Mouse (Mus musculus) MEL (cell line): ENCODE results near the gene Ebf3. TPM values are rescaled to one million over a fixed set of nuclear protein-coding genes. Genes with fewer than 3 reads are reported as not detected.

ENCODE experiments used
- DNase-seq: peaks from one replicate; pipeline ENCODE4 v3.0.0; 2011; ENCODE audit warnings: low read depth, low spot score
- H3K27ac ChIP-seq: 2 replicates; pipeline ENCODE4 v1.5.1; 2012; ENCODE audit warnings: low read depth, mild to moderate bottlenecking, control low read depth, low read length, moderate library complexity; ENCODE audit not compliant: control insufficient read depth
- H3K27me3 ChIP-seq, 2 experiments: fragments of 150-350 bp in 1 of 2; sonication (generic) in 1 of 2; 2 replicates each; pipeline ENCODE4 v1.6.1; 2012; ENCODE audit warnings: low read length in 2 of 2, mild to moderate bottlenecking in 2 of 2, improper control_type of control experiment in 1 of 2, moderate library complexity in 1 of 2; ENCODE audit not compliant: insufficient read depth in 2 of 2, control insufficient read depth in 1 of 2
- H3K36me3 ChIP-seq, 2 experiments: 2 replicates each; pipeline ENCODE4 v1.6.1; 2012 to 2014; ENCODE audit warnings: low read length in 2 of 2, improper control_type of control experiment in 1 of 2, inconsistent platforms in 1 of 2, mild to moderate bottlenecking in 1 of 2; ENCODE audit not compliant: insufficient read depth in 2 of 2, control insufficient read depth in 1 of 2
- H3K4me1 ChIP-seq, 2 experiments: fragments of 150-350 bp in 1 of 2; sonication (generic) in 1 of 2; 2 replicates each; pipeline ENCODE4 v1.6.1; 2012; ENCODE audit warnings: low read length in 2 of 2, improper control_type of control experiment in 1 of 2, mild to moderate bottlenecking in 1 of 2; ENCODE audit not compliant: insufficient read depth in 2 of 2, control insufficient read depth in 1 of 2
- H3K4me3 ChIP-seq, 2 experiments: fragments of 150-350 bp in 1 of 2; sonication (generic) in 1 of 2; 2 replicates each; pipeline ENCODE4 v1.5.1; 2012; ENCODE audit warnings: low read depth in 2 of 2, low read length in 2 of 2, mild to moderate bottlenecking in 2 of 2, moderate library complexity in 2 of 2, control low read depth in 1 of 2, improper control_type of control experiment in 1 of 2; ENCODE audit not compliant: control insufficient read depth in 1 of 2, insufficient read depth in 1 of 2
- H3K79me2 ChIP-seq: 2 replicates; pipeline ENCODE4 v1.6.1; 2012; ENCODE audit warnings: mild to moderate bottlenecking, low read length, moderate library complexity; ENCODE audit not compliant: control insufficient read depth, poor library complexity, insufficient read depth
- H3K9ac ChIP-seq: 2 replicates; pipeline ENCODE4 v1.6.1; 2012; ENCODE audit warnings: low read depth, mild to moderate bottlenecking, control low read depth, low read length, moderate library complexity; ENCODE audit not compliant: control insufficient read depth, poor library complexity, severe bottlenecking
- H3K9me3 ChIP-seq: fragments of 150-350 bp; sonication (generic); replicated peaks from 2 replicates; pipeline ENCODE4 v1.6.1; 2012; ENCODE audit warnings: mild to moderate bottlenecking, low read length, improper control_type of control experiment, moderate library complexity; ENCODE audit not compliant: insufficient read depth
- BHLHE40 ChIP-seq: IDR thresholded peaks from 2 replicates; pipeline ENCODE4 v1.6.1; 2012; ENCODE audit warnings: low read depth, mild to moderate bottlenecking, inconsistent platforms, low read length, improper control_type of control experiment, borderline replicate concordance
- CHD1 ChIP-seq: IDR thresholded peaks from 2 replicates; pipeline ENCODE4 v1.6.1; 2012; ENCODE audit warnings: low read depth, mild to moderate bottlenecking, inconsistent platforms, low read length, improper control_type of control experiment
- CHD2 ChIP-seq: IDR thresholded peaks from 2 replicates; pipeline ENCODE4 v1.6.1; 2011; ENCODE audit warnings: low read length, improper control_type of control experiment
- CTCF ChIP-seq, 3 experiments: IDR thresholded peaks in 2 of 3; conservative IDR thresholded peaks in 1 of 3; 2 replicates each; pipeline ENCODE4 v1.5.1; 2011 to 2012; ENCODE audit warnings: low read length in 3 of 3, low read depth in 2 of 3, mild to moderate bottlenecking in 2 of 3, improper control_type of control experiment in 1 of 3, inconsistent platforms in 1 of 3, mixed read lengths in 1 of 3, moderate library complexity in 1 of 3; ENCODE audit not compliant: control insufficient read depth in 1 of 3, insufficient read depth in 1 of 3, poor library complexity in 1 of 3, severe bottlenecking in 1 of 3
- E2F4 ChIP-seq: IDR thresholded peaks from 2 replicates; pipeline ENCODE4 v1.6.1; 2011; ENCODE audit warnings: low read depth, low read length, improper control_type of control experiment, borderline replicate concordance
- ELF1 ChIP-seq: IDR thresholded peaks from 2 replicates; pipeline ENCODE4 v1.6.1; 2014; ENCODE audit warnings: low read depth, mild to moderate bottlenecking, inconsistent platforms, low read length, improper control_type of control experiment, moderate library complexity
- EP300 ChIP-seq, 2 experiments: IDR thresholded peaks; 2 replicates each; pipeline ENCODE4 v1.6.1; 2011; ENCODE audit warnings: improper control_type of control experiment in 2 of 2, low read length in 2 of 2, low read depth in 1 of 2, mild to moderate bottlenecking in 1 of 2
- ETS1 ChIP-seq: IDR thresholded peaks from 2 replicates; pipeline ENCODE4 v1.6.1; 2012; ENCODE audit warnings: low read depth, mild to moderate bottlenecking, inconsistent platforms, low read length, improper control_type of control experiment, moderate library complexity
- GABPA ChIP-seq: IDR thresholded peaks from 2 replicates; pipeline ENCODE4 v1.6.1; 2012; ENCODE audit warnings: low read depth, mild to moderate bottlenecking, inconsistent platforms, low read length, improper control_type of control experiment, moderate library complexity
- HCFC1 ChIP-seq: IDR thresholded peaks from 2 replicates; pipeline ENCODE4 v1.6.1; 2012; ENCODE audit warnings: low read depth, mild to moderate bottlenecking, inconsistent platforms, low read length, improper control_type of control experiment, moderate library complexity
- JUND ChIP-seq: IDR thresholded peaks from 2 replicates; pipeline ENCODE4 v1.6.1; 2011; ENCODE audit warnings: low read depth, mild to moderate bottlenecking, improper control_type of control experiment, low read length
- MAX ChIP-seq: IDR thresholded peaks from 2 replicates; pipeline ENCODE4 v1.6.1; 2011; ENCODE audit warnings: low read length, improper control_type of control experiment
- MEF2A ChIP-seq: IDR thresholded peaks from 2 replicates; pipeline ENCODE4 v1.6.1; 2014; ENCODE audit warnings: low read depth, mild to moderate bottlenecking, inconsistent platforms, low read length, improper control_type of control experiment; ENCODE audit not compliant: poor library complexity, insufficient replicate concordance, severe bottlenecking; ENCODE audit errors: extremely low read depth
- MXI1 ChIP-seq: IDR thresholded peaks from 2 replicates; pipeline ENCODE4 v1.6.1; 2011; ENCODE audit warnings: mild to moderate bottlenecking, low read depth, low read length, improper control_type of control experiment
- NELFE ChIP-seq: IDR thresholded peaks from 2 replicates; pipeline ENCODE4 v1.6.1; 2011; ENCODE audit warnings: low read depth, low read length, improper control_type of control experiment
- NRF1 ChIP-seq: IDR thresholded peaks from 2 replicates; pipeline ENCODE4 v1.6.1; 2014; ENCODE audit warnings: low read depth, mild to moderate bottlenecking, inconsistent platforms, low read length, improper control_type of control experiment, moderate library complexity; ENCODE audit not compliant: poor library complexity, insufficient read depth, severe bottlenecking
- POLR2A ChIP-seq, 2 experiments: IDR thresholded peaks; 2 replicates each; pipeline ENCODE4 v1.6.1; 2011 to 2012; ENCODE audit warnings: low read length in 2 of 2, mild to moderate bottlenecking in 2 of 2, control low read depth in 1 of 2, improper control_type of control experiment in 1 of 2, low read depth in 1 of 2, moderate library complexity in 1 of 2; ENCODE audit not compliant: control insufficient read depth in 1 of 2, insufficient read depth in 1 of 2, poor library complexity in 1 of 2
- POLR2AphosphoS2 ChIP-seq: IDR thresholded peaks from 2 replicates; pipeline ENCODE4 v1.6.1; 2011; ENCODE audit warnings: low read length, improper control_type of control experiment
- POLR2AphosphoS5 ChIP-seq: IDR thresholded peaks from 2 replicates; pipeline ENCODE4 v1.6.1; 2012; ENCODE audit warnings: low read depth, borderline replicate concordance, mild to moderate bottlenecking, inconsistent platforms, low read length, moderate library complexity, mixed read lengths
- RAD21 ChIP-seq: IDR thresholded peaks from 2 replicates; pipeline ENCODE4 v1.6.1; 2011; ENCODE audit warnings: mild to moderate bottlenecking, low read depth, low read length, improper control_type of control experiment
- RCOR1 ChIP-seq: IDR thresholded peaks from 2 replicates; pipeline ENCODE4 v1.6.1; 2012; ENCODE audit warnings: low read depth, mild to moderate bottlenecking, inconsistent platforms, low read length, improper control_type of control experiment
- SIN3A ChIP-seq: IDR thresholded peaks from 2 replicates; pipeline ENCODE4 v1.6.1; 2012; ENCODE audit warnings: low read length, improper control_type of control experiment, inconsistent platforms
- SMC3 ChIP-seq: IDR thresholded peaks from 2 replicates; pipeline ENCODE4 v1.6.1; 2011; ENCODE audit warnings: low read depth, low read length, improper control_type of control experiment
- TAL1 ChIP-seq: IDR thresholded peaks from 2 replicates; pipeline ENCODE4 v1.6.1; 2012; ENCODE audit warnings: mild to moderate bottlenecking, inconsistent platforms, low read length, moderate library complexity, mixed read lengths
- TCF12 ChIP-seq: IDR thresholded peaks from 2 replicates; pipeline ENCODE4 v1.6.1; 2014; ENCODE audit warnings: low read depth, mild to moderate bottlenecking, inconsistent platforms, low read length, improper control_type of control experiment, moderate library complexity
- USF1 ChIP-seq: IDR thresholded peaks from 2 replicates; pipeline ENCODE4 v1.6.1; 2014; ENCODE audit warnings: low read depth, mild to moderate bottlenecking, inconsistent platforms, low read length, improper control_type of control experiment, moderate library complexity
- USF2 ChIP-seq, 2 experiments: IDR thresholded peaks; 2 replicates each; pipeline ENCODE4 v1.6.1; 2011 to 2012; ENCODE audit warnings: improper control_type of control experiment in 2 of 2, low read length in 2 of 2, borderline replicate concordance in 1 of 2, inconsistent platforms in 1 of 2, low read depth in 1 of 2, mild to moderate bottlenecking in 1 of 2; ENCODE audit not compliant: insufficient read depth in 1 of 2
- ZKSCAN1 ChIP-seq: IDR thresholded peaks from 2 replicates; pipeline ENCODE4 v1.6.1; 2012; ENCODE audit warnings: low read depth, mild to moderate bottlenecking, inconsistent platforms, low read length, improper control_type of control experiment, moderate library complexity
- ZMIZ1 ChIP-seq: IDR thresholded peaks from 2 replicates; pipeline ENCODE4 v1.6.1; 2012; ENCODE audit warnings: low read depth, mild to moderate bottlenecking, inconsistent platforms, low read length, improper control_type of control experiment, moderate library complexity
- polyA plus RNA-seq, 2 experiments: library from polyadenylated mRNA; stranded (reverse) in 1 of 2; unstranded in 1 of 2; fragments of >175 nt in 1 of 2; fragments of >200 nt in 1 of 2; gene quantifications; 2 replicates each; pipeline versions ENCODE4 v1.2.1 to v1.2.4; 2012; ENCODE audit warnings: low replicate concordance in 2 of 2, low read depth in 1 of 2; ENCODE audit not compliant: insufficient read length in 2 of 2, insufficient read depth in 1 of 2, missing spikeins in 1 of 2
- total RNA-seq: library from RNA; depleted of rRNA; stranded (reverse); fragments of 300-350 nt; gene quantifications from 2 replicates; pipeline ENCODE4 v1.2.3, GENCODE M21; 2012

Ebf3 gene
- total and polyA plus RNA-seq, 3 experiments = not detected

GRCm38 (mm10) chr7:137240481-137240880 lies 73.8 kb downstream of the Ebf3 start:
- no peak for TF ChIP-seq GABPA
- no peak for TF ChIP-seq CHD1
- no peak for TF ChIP-seq ZMIZ1
- TF ChIP-seq POLR2A (IDR thresholded peaks at IDR 0.05; ENCODE audit: control insufficient read depth in 1 of 2, insufficient read depth in 1 of 2, low read depth in 1 of 2, low read length in 2 of 2, poor library complexity in 1 of 2) = no peak
- TF ChIP-seq ELF1 = no peak
- no peak for TF ChIP-seq ETS1
- no peak for TF ChIP-seq BHLHE40
- no peak for TF ChIP-seq USF2 (IDR thresholded peaks at IDR 0.05; ENCODE audit: borderline replicate concordance in 1 of 2, insufficient read depth in 1 of 2, low read depth in 1 of 2, low read length in 2 of 2)
- TF ChIP-seq TCF12 = no peak
- TF ChIP-seq MXI1 = no peak
- TF ChIP-seq JUND = no peak
- no peak for TF ChIP-seq POLR2AphosphoS5
- no peak for TF ChIP-seq HCFC1
- no peak for TF ChIP-seq MEF2A
- TF ChIP-seq RCOR1 = no peak
- no peak for TF ChIP-seq SIN3A
- no peak for TF ChIP-seq RAD21
- no peak for TF ChIP-seq TAL1
- TF ChIP-seq POLR2AphosphoS2 = no peak
- H3K27me3 ChIP-seq = no peaks in the 10 kb centered on the region
- no peak overlapping the region for H3K4me3 ChIP-seq
- H3K9ac ChIP-seq = no peak overlapping the region
- H3K79me2 ChIP-seq = no peaks in the 10 kb centered on the region
- H3K27ac ChIP-seq = no peak overlapping the region
- no peaks in the 10 kb centered on the region for H3K4me1 ChIP-seq
- H3K9me3 ChIP-seq = no peaks in the 10 kb centered on the region
- no peaks in the 10 kb centered on the region for H3K36me3 ChIP-seq
- no peak for DNase-seq

GRCm38 (mm10) chr7:137239542-137240133 lies 74.6 kb downstream of the Ebf3 start:
- TF ChIP-seq EP300 (IDR thresholded peaks at IDR 0.05; ENCODE audit: low read depth in 1 of 2, low read length in 2 of 2) = no peak
- TF ChIP-seq RAD21 = no peak
- no peak for TF ChIP-seq CTCF (IDR thresholded peaks at IDR 0.05 in 2 of 3, conservative IDR thresholded peaks at IDR 0.05 in 1 of 3; ENCODE audit: control insufficient read depth in 1 of 3, insufficient read depth in 1 of 3, low read depth in 2 of 3, low read length in 3 of 3, poor library complexity in 1 of 3, severe bottlenecking in 1 of 3)
- no peak for TF ChIP-seq CHD2
- TF ChIP-seq USF2 (IDR thresholded peaks at IDR 0.05; ENCODE audit: borderline replicate concordance in 1 of 2, insufficient read depth in 1 of 2, low read depth in 1 of 2, low read length in 2 of 2) = no peak
- TF ChIP-seq E2F4 = no peak
- TF ChIP-seq NELFE = no peak
- TF ChIP-seq RCOR1 = no peak
- TF ChIP-seq TAL1 = no peak
- TF ChIP-seq MAX = no peak
- no peak for TF ChIP-seq SMC3
- no peak for TF ChIP-seq ETS1
- no peak for TF ChIP-seq USF1
- TF ChIP-seq NRF1 = no peak
- no peak for TF ChIP-seq ZKSCAN1
- TF ChIP-seq POLR2A (IDR thresholded peaks at IDR 0.05; ENCODE audit: control insufficient read depth in 1 of 2, insufficient read depth in 1 of 2, low read depth in 1 of 2, low read length in 2 of 2, poor library complexity in 1 of 2) = no peak
- TF ChIP-seq, all 39 proteins: peak for 0
- H3K79me2 ChIP-seq = no peaks in the 10 kb centered on the region
- H3K9me3 ChIP-seq = no peaks in the 10 kb centered on the region

More at GRCm38 (mm10) chr7:137239542-137240133, 74.6 kb downstream of the Ebf3 start:
- DNase-seq = no peak
- Histone ChIP-seq H3K36me3 (no peaks in the 10 kb centered on the region), H3K9ac (no peak overlapping the region), H3K4me1 (no peaks in the 10 kb centered on the region), H3K27ac (no peak overlapping the region), H3K4me3 (no peak overlapping the region), H3K27me3 (no peaks in the 10 kb centered on the region; a peak in 1 of 4 replicates)
